Mouse (Mus musculus) hindbrain, embryonic 10.5 days (tissue): ENCODE measurements around the gene Prmt9. TPM values are rescaled to one million over a fixed set of nuclear protein-coding genes. Genes with fewer than 3 reads are reported as not detected.

Source experiments
- DNase-seq: peaks from one replicate; pipeline ENCODE4 v3.0.0-alpha.2; 2017; ENCODE audit warnings: low spot score
- H3K27ac ChIP-seq: fragments of 300-500 bp; sonication (generic); 2 replicates; pipeline ENCODE4 v1.5.1; 2016; ENCODE audit warnings: mild to moderate bottlenecking, moderate library complexity
- H3K27me3 ChIP-seq: fragments of 300-500 bp; sonication (generic); 2 replicates; pipeline ENCODE4 v1.6.1; 2016; ENCODE audit warnings: mild to moderate bottlenecking; ENCODE audit not compliant: poor library complexity, insufficient read depth, severe bottlenecking
- H3K36me3 ChIP-seq: fragments of 300-500 bp; sonication (generic); 2 replicates; pipeline ENCODE4 v1.6.1; 2016; ENCODE audit warnings: mild to moderate bottlenecking, moderate library complexity
- H3K4me1 ChIP-seq: fragments of 300-500 bp; sonication (generic); replicated peaks from 2 replicates; pipeline ENCODE4 v1.6.1; 2016; ENCODE audit warnings: mild to moderate bottlenecking
- H3K4me3 ChIP-seq: fragments of 300-500 bp; sonication (generic); 2 replicates; pipeline ENCODE4 v1.5.1; 2016; ENCODE audit warnings: mild to moderate bottlenecking, moderate library complexity
- H3K9me3 ChIP-seq: fragments of 300-500 bp; sonication (generic); 2 replicates; pipeline ENCODE4 v1.6.1; 2016; ENCODE audit warnings: mild to moderate bottlenecking, moderate library complexity
- WGBS: fragments of 180-500 bp; shearing (Covaris S2); methylation state at CpG from one replicate; pipeline ENCODE4 v1.1.7; 2016; 5-methylcytosine and 5-hydroxymethylcytosine counted together
- polyA plus RNA-seq: library from polyadenylated mRNA; unstranded; fragments of >200 nt; fragmentation: Nextera tagmentation; extraction: Ambion mirVana; gene quantifications from 2 replicates; pipeline ENCODE4 v1.2.1, GENCODE M21; 2016

Prmt9 gene
- polyA plus RNA-seq, 1 experiment from 2014 or later = 19.5 TPM

- Histone ChIP-seq H3K27ac (no peak overlapping the region), H3K36me3 (no peaks in the 10 kb centered on the region), H3K4me3 (no peak overlapping the region), H3K27me3 (no peaks in the 10 kb centered on the region), H3K4me1 (peaks cover 4% of the 10 kb centered on the region; the same call in 1 of the 2 replicates), H3K9me3 (no peaks in the 10 kb centered on the region)
- DNase-seq = no peak
- 83% methylated on average over 7 of the region's 7 CpGs for WGBS
Observed at GRCm38 (mm10) chr8:77623677-77624209, 74.5 kb downstream of the Prmt9 start.

- H3K27ac ChIP-seq = no peak overlapping the region; the same call in 1 of the 2 replicates
- H3K9me3 ChIP-seq = no peaks in the 10 kb centered on the region
- H3K36me3 ChIP-seq = no peaks in the 10 kb centered on the region
- peak; percentile 85 for DNase-seq
- no peak overlapping the region for H3K4me3 ChIP-seq
- H3K27me3 ChIP-seq = no peaks in the 10 kb centered on the region
- WGBS = 17% methylated on average over 15 of the region's 15 CpGs
- H3K4me1 ChIP-seq = peaks cover 5% of the 10 kb centered on the region; the same call in 1 of the 2 replicates
Observed at GRCm38 (mm10) chr8:77629858-77630537, 80.8 kb downstream of the Prmt9 start.

- 37% methylated on average over 3 of the region's 3 CpGs for WGBS
- no peak overlapping the region for H3K4me3 ChIP-seq
Observed at GRCm38 (mm10) chr8:77630691-77631090, 81.5 kb downstream of the Prmt9 start.

More at GRCm38 (mm10) chr8:77630691-77631090, 81.5 kb downstream of the Prmt9 start:
- Histone ChIP-seq H3K4me1 (peaks cover 5% of the 10 kb centered on the region; the same call in 1 of the 2 replicates), H3K36me3 (no peaks in the 10 kb centered on the region), H3K27me3 (no peaks in the 10 kb centered on the region), H3K27ac (no peak overlapping the region), H3K9me3 (no peaks in the 10 kb centered on the region)
- no peak for DNase-seq

Other genes with a start within 250 kb of the Prmt9 start
- gene Arhgap10, start 31.4 kb upstream of the Prmt9 start, polyA plus RNA-seq = 16.0 and 18.8 TPM in 2 replicates
- 45.0 and 46.6 TPM in 2 replicates for gene Tmem184c, start 61.3 kb downstream of the Prmt9 start, polyA plus RNA-seq
- 18.1 and 18.6 TPM in 2 replicates for gene Ednra, start 175.1 kb downstream of the Prmt9 start, polyA plus RNA-seq